Mouse (Mus musculus) cerebellum, adult 11 months (tissue): Measurements from ENCODE around the gene Gm20388.

Experiments used
- DNase-seq: peaks from one replicate; pipeline ENCODE4 v3.0.0; 2022

Gene Gm20388

DNA sequence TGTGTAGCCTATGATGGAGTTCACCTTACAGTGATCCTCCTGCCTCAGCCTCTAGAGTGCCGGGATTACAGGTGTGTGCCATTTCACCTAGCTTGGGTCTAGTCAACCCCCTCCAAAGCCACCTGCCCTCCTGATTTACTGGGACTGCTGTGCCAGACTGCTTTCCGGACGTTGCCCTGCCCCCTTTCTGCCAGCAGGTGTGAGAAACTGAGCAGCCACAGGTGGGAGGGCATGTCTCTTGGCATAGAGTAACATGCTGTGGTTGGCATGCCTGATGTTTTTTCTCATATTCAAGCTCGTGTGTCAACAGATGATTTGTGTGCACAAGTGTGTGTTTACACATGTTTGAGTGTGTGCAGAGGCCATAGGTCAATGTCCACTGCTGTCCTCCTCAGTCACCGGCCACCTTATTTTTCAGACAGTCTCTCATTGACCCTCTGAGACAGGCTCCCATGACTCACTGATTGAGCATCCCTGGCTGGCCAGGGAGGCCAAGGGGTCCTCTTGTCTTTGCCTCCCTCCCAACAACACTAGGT lies 333.3 kb downstream of the Gm20388 start:
- no peak for DNase-seq

DNA sequence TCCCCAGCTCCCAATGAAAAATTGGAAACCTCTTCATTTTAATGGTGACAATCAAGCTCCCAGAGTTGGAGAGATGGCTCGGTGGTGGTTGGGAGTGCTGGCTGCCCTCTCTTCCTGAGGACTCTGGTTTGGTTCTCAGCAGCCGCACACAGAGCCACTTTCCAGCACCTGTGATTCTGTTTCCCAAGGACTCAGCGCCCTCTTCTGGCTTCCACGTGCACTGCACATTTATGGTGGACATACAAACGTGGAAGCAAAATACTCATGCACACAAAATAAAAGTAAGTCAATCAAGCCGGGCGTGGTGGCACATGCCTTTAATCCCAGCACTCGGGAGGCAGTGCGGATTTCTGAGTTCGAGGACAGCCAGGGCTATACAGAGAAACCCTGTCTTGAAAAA lies 333.9 kb downstream of the Gm20388 start:
- DNase-seq: no peak

- no peak for DNase-seq
These were observed 337.0 kb downstream of the Gm20388 start for GRCm38 (mm10) chr8:120247618-120248017.

GRCm38 (mm10) chr8:120248031-120248430 lies 337.4 kb downstream of the Gm20388 start:
- DNase-seq: no peak

DNA sequence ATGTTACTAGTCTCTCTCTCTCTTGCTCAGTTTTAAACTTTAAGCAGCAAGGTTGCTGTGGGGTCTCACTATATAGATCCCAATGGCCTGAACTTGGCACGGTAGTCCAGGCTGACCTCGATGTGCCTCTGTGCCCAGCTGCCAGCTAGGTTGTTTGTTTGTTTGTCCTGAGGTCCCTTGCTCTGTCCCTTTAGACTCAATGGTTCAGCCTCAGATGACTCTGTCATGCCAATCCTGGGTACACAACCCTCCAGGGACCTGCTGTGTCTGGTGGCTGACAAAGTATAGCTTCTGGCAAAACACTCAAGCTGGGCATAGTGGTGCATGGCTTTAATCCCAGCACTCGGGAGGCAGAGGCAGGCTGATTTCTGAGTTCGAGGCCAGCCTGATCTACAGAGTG lies 337.8 kb downstream of the Gm20388 start:
- DNase-seq: no peak

- no peak for DNase-seq
These were observed 339.2 kb downstream of the Gm20388 start for GRCm38 (mm10) chr8:120249800-120250336.

- no peak for DNase-seq
These were observed 340.2 kb downstream of the Gm20388 start for GRCm38 (mm10) chr8:120250750-120251410.

DNA sequence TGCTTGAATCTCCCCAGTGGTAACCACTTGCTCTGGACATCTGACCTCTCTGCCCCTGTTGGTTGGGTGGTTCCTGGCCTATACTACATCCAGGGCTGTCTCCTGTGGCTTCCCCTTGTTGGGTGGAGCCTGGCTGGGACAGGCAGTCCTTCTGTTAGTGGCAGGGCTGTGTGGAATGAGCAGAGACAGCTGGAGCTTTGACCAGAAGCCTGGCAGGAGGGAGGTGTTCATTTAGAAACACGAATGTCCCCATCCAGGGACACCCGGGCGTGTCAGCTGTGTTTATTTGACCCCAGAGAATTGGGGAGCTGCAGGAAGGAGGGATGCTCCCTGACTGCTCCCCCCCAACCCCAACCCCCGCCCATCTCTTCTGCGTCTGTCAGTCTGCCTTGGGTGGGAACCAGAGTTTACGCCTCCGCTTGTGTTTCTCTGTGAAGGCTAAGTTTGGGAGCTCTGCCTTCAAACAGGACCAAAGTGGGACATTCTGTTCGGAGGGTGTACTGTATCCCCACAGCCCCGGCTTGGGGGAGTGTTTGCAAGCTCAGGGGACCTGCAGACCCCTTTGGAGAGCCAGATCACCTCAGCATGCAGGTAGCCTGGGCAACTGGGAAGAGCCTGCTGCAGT lies 340.9 kb downstream of the Gm20388 start:
- DNase-seq: no peak

GRCm38 (mm10) chr8:120253626-120254025 lies 343.0 kb downstream of the Gm20388 start:
- no peak for DNase-seq

DNA sequence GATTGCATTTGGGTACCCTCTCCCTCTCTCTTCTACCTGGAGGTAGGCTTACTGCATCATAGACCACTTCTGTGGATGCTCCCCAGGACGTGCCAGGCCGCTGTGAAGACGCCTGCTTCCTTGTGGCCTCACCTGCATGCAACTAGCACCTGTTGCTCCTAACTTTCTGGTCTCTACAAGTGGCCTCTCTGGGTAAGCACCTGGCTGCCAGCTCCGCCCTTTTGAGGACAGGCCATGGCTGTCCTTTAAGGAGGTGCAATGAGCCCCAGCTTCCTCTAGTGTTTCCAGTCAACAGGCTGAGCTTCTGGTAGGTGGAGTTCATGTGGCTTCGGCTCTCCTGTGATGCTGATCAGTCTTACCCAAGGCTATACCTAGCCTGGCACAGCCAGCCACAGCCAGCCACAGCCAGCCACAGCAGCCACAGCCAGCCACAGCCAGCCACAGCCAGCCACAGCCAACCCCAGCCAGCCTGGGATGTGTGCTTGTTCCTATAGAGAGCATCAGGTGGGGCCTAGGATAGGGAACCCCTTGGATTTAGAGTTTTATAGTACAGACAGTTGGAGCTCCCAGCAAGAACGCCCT lies 344.9 kb downstream of the Gm20388 start:
- DNase-seq: no peak

DNA sequence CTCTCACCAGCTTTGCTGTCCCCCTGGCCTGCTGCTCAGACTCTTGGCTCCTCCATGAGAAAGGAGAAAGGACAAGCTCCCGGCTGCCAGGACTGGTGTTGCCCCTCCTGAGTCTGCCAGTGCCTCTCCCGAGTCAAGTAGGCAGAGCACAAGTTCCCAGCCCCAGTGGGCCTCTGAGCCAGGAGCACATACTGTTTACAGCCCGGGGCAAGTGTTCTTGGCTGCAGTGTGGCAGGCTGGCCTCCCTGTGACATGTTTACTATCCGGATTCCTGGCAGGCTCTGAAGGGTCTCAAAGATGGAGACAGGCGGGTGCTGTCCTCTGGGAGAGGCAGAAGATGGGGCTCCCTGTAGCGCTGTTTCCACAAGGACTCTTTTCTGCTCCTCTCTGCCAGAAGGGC lies 346.3 kb downstream of the Gm20388 start:
- no peak for DNase-seq

- no peak for DNase-seq
These were observed 348.6 kb downstream of the Gm20388 start for GRCm38 (mm10) chr8:120259206-120259605.

- no peak for DNase-seq
These were observed 350.0 kb downstream of the Gm20388 start for GRCm38 (mm10) chr8:120260677-120261076.

DNA sequence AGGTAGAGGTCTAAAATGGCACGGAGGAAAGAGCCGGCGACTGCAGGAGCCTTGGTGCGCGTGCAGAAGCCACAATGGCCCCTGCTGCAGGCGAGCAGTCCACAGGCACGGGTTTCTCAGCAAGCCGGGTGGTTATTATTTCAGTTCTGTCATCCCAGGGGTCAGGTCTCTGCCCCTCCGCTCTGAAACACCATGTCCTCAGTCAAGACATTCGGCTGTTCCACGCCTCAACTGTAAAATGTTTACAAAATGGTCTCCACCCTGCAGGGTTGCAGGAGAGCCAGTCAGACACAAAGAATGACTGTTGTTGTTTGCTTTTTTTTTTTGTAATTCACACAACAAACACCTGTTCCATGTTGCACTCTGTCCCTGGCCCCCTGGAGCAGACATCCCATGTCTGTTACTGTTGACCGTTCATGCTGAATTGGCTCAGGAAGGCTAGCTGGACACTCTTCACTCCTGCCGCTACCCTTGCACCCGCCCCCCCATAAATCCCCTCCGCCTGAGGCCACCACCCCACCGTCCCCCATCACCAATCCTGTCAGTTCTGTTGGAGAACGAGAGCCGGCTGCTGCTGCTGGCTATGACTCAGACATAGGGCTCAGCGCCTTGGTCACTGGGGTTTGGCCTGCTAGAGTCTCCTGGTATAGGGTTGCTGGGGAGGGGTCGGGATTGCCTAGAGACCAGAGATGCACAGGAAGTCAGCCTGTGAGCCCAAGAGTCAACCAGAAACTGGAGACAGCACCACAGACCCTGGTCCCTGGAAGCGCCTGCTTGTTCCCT lies 350.9 kb downstream of the Gm20388 start:
- DNase-seq: no peak

DNA sequence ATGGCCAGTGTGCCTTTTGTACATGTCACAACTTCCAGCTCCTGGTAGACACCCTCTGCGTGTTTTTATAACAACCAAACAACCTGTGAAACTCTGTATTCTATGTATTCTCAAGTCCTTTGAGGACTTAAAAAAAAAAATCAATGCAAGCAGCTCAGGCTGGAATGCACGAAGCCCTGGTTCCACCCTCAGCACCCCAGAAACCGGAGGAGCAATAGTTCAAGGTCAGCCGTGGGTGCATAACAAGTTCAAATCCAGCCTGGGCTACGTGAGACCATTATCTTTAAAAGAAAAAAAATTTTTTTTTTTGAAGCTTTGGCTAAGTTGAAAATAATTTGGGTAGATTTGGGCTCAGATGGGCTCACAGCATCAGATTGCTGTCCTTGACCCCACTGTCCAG lies 353.2 kb downstream of the Gm20388 start:
- DNase-seq: no peak

- no peak for DNase-seq
These were observed 353.8 kb downstream of the Gm20388 start for GRCm38 (mm10) chr8:120264388-120264943.

DNA sequence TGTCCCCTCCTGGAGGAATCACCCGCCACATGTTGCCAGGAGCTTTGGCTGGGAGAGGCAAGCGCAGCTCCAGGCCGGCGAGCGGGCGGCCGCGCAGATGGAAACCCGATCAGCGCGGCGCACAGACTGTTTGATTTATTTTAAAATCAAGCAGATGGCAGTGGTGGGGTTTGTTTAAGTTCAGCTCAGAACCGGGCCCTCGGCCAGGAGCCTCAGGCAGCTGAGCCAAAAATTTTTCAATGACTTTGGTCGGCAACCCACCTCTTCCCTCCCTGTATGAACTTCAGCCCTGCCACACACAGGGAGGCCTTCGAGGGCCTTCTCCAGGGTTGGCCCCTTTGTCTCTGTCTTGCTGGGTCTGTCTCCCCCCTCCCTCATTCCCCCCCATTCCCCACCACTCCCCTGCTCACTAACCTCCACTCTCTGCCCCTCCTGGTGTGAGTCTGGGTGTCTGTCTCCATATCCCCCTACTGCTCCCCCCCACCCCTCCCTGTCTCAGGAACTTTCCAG lies 354.4 kb downstream of the Gm20388 start:
- peak; percentile 58 for DNase-seq

- DNase-seq: no peak
These were observed 354.8 kb downstream of the Gm20388 start for GRCm38 (mm10) chr8:120265471-120265870.

DNA sequence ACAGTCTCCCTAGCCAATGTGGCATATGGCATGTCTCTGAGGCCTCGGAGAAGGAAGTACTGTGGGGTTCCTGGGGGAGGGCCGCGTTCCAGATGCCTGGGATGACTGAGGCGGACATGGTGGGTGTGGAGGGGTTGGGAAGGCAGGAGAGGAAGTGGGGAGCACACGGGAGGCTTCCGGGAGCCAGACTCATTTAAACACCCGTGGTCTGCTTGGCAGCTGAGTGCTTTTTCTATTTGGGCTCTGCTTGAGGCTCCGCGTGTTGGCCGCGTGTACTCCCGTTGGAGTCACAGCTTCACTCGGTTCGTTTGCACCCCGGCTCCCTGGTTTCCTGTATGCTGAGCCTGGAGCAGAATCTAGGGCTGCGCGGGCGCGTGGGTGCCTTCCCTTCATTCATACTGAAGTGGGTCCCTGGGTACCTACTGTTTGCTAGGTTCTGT lies 357.9 kb downstream of the Gm20388 start:
- DNase-seq: no peak

DNA sequence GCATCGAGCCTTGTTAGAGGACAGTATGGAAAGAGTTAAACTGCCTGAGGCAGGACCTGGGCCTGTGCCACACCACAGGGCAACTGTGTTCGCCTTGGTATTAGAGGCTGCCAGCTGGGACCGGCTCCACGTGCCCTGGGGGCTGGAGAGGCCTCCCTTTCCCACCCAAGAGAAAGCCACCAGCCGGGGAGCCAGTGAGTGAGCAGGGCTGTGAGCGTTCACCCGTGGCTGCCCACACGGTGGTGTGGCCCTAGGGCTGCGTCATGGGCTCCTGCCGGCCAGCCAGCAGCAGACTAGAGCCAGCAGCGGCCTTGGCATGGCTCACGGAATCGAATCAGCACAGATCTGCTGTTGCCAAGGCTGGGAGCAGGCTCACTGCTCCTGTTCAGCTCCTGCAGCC lies 359.8 kb downstream of the Gm20388 start:
- peak; percentile 58 for DNase-seq

DNA sequence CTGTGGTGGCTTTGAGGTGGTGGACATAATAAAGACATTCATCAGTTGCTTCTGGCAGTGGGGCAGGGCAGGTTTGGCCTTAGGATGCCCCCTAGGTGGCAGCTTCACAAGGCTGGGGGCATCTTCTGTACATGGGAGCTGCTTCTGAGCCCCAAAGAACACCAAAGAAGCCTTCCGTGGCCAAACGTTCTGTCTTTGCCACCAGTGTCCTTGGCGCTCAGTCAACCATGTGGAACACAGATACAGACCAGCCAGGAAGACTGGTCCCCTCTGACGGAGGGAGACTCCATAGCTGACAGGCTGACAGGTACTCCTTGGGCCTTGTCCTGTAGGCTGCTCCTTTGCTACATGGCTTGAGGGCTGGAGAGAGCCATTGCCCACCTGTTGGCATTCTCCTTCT lies 362.8 kb downstream of the Gm20388 start:
- no peak for DNase-seq
